Mouse (Mus musculus): Measurements from ENCODE around the gene Tiam1. TPM values are rescaled to one million over a fixed set of nuclear protein-coding genes. Genes with fewer than 3 reads are reported as not detected.
A peak's percentile ranks its signal among the peaks of the same experiment; 100 is the strongest.

The Tiam1 gene
- total and polyA plus RNA-seq, 3 experiments = 1.8 to 5.3 (median 2.9) TPM

DNA sequence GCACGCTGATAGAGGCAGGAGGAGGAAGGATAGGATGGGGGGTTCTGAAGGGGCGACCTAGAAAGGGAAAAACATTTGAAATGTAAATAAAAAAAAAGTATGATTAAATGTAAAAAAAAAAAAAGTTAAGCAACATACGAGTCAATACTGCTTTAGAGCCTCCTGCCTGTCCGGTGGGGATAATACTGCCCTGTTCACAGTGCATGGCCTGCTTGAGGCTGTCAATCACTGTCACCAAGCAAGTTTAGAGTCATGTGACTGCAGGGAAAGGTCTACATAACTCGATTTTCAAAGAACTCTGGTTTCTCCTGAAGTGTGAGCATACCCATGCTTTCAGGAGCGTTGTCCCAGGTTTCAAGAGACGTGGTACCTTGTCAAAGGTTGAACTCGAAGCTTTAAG is 15.2 kb downstream of the Tiam1 start:
- TF ChIP-seq GATA2 (IDR thresholded peaks at IDR 0.05; ENCODE audit: borderline replicate concordance, low read depth, low read length) (no peak), GATA1 (IDR thresholded peaks at IDR 0.05; ENCODE audit: borderline replicate concordance, low read length) (no peak), POLR2AphosphoS5 (IDR thresholded peaks at IDR 0.05; ENCODE audit: insufficient replicate concordance, low read depth, low read length) (no peak), TAL1 (conservative IDR thresholded peaks at IDR 0.05; ENCODE audit: low read depth, low read length) (no peak), CTCF (IDR thresholded peaks at IDR 0.05; ENCODE audit: low read depth, low read length) (no peak)
- ATAC-seq (ENCODE audit: extremely low read depth, insufficient number of reproducible peaks, low FRiP score, poor library complexity, severe bottlenecking) (no peak), DNase-seq (ENCODE audit: low spot score) (no peak)
- Histone ChIP-seq H3K4me1 (ENCODE audit: insufficient read depth, low read depth, low read length) (peaks cover 7% of the 10 kb centered on the region), H3K4me3 (ENCODE audit: low read depth, low read length) (no peak overlapping the region), H3K9me3 (replicated peaks) (peaks cover 21% of the 10 kb centered on the region), H3K36me3 (replicated peaks) (no peaks in the 10 kb centered on the region), H3K27me3 (ENCODE audit: insufficient read depth, low read length) (no peaks in the 10 kb centered on the region)

DNA sequence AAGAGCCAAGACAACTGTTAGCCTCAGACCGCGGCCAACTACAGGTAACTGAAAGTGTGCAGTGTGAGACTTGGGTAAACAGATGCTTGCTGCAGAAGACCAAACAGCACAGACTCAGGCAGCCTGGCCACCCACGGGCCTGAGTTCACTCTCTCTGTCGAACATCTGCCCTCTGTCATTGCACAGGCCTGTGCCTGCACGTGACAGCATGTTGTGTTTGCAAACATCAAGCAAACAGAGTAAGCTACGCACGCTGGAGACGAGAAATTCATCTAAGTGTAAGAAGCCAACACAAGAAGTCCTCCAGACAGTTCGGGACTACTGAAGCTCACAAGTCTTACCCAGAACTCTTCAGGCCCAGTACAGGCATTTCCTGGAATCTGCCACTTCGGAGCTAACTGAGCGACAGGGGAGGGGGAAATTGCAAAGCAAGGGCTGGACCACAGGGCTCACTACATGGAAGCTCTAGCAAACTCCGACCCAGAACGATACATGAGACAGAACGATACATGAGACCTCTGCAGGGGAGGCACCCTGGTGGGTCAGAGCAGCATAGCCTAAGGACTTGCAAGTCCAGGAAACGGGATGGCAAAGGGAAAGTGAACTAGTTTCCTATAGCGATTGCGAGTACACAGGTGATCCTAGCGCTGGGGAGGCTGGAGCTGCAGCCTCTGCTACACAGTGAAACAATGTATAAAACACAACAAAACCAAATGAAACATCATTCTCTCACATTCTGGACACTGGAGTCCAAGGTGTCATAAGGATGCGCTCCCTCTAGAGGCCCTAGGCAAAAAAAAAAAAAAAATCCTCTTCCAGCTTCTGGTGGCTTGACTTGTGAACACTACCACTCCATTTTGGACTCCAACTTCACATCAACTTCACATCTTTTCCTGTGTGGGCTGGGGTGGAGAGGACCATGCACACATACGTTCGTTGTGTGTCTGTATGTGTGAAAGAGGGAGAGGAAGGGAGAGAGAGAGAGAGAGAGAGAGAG is 18.0 kb downstream of the Tiam1 start:
- no peak for DNase-seq (ENCODE audit: low spot score)

DNA sequence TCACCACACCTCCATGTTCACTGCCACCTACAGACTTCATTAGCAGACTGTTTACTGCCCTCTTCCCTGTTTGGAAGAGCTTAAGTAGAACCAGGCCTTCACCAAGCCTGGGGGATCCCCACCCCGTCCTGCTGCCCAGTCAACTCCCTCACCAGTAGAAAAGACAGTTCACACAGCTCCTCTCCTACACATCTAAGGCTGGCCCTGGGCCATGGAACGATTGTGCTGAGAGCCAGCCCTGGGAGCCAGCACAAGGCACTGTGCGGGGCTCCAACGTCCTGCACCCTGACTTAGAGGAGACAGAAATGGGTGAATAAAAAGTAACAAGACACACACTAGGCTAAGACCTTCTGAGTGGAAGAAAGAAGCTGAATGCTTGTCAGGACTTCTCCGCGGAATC is 20.5 kb downstream of the Tiam1 start:
- no peak for ATAC-seq (ENCODE audit: extremely low read depth, insufficient number of reproducible peaks, low FRiP score, poor library complexity, severe bottlenecking)
- no peak for TF ChIP-seq TAL1 (conservative IDR thresholded peaks at IDR 0.05; ENCODE audit: low read depth, low read length)
- TF ChIP-seq POLR2AphosphoS5 (IDR thresholded peaks at IDR 0.05; ENCODE audit: insufficient replicate concordance, low read depth, low read length) = no peak
- TF ChIP-seq GATA1 (IDR thresholded peaks at IDR 0.05; ENCODE audit: borderline replicate concordance, low read length) = no peak
- no peak for TF ChIP-seq CTCF (IDR thresholded peaks at IDR 0.05; ENCODE audit: low read depth, low read length)
- no peak overlapping the region for H3K4me3 ChIP-seq (ENCODE audit: low read depth, low read length)
- no peak for DNase-seq (ENCODE audit: low spot score)
- peaks cover 7% of the 10 kb centered on the region for H3K4me1 ChIP-seq (ENCODE audit: insufficient read depth, low read depth, low read length)
- H3K27me3 ChIP-seq (ENCODE audit: insufficient read depth, low read length) = no peaks in the 10 kb centered on the region
- H3K36me3 ChIP-seq (replicated peaks) = peaks cover 2% of the 10 kb centered on the region
- peaks cover 52% of the 10 kb centered on the region for H3K9me3 ChIP-seq (replicated peaks)

More for the DNA sequence above, 18.0 kb downstream of the Tiam1 start:
- Histone ChIP-seq H3K27me3 (ENCODE audit: insufficient read depth, low read length) (no peaks in the 10 kb centered on the region), H3K36me3 (replicated peaks) (peaks cover 2% of the 10 kb centered on the region), H3K9me3 (replicated peaks) (peaks cover 42% of the 10 kb centered on the region), H3K4me1 (ENCODE audit: insufficient read depth, low read depth, low read length) (peaks cover 7% of the 10 kb centered on the region), H3K4me3 (ENCODE audit: low read depth, low read length) (no peak overlapping the region)
- TF ChIP-seq TAL1 (conservative IDR thresholded peaks at IDR 0.05; ENCODE audit: low read depth, low read length) (no peak), GATA2 (IDR thresholded peaks at IDR 0.05; ENCODE audit: borderline replicate concordance, low read depth, low read length) (no peak), POLR2AphosphoS5 (IDR thresholded peaks at IDR 0.05; ENCODE audit: insufficient replicate concordance, low read depth, low read length) (no peak), GATA1 (IDR thresholded peaks at IDR 0.05; ENCODE audit: borderline replicate concordance, low read length) (no peak), CTCF (IDR thresholded peaks at IDR 0.05; ENCODE audit: low read depth, low read length) (no peak)
- ATAC-seq (ENCODE audit: extremely low read depth, insufficient number of reproducible peaks, low FRiP score, poor library complexity, severe bottlenecking) = no peak

DNA sequence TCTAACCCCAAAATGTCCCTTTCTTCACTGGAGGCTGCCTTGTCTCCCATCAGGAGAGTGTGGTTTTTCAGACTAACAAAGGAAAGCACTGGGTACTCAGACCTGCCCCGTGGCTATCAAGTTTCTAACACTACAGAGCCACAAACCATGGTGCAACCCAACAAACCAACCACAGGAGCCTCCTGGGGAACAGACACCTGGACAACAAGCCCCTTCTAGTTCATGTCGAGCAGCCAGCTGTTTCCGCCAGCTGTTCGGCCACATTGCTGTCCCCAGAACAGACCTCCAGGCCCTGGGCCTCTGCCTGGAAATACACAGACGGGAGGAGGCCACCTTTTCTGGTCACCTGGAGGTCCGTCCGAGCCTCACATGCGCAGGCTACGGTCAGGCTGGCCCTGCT is 21.1 kb downstream of the Tiam1 start:
- Histone ChIP-seq H3K4me3 (ENCODE audit: low read depth, low read length) (no peak overlapping the region), H3K36me3 (replicated peaks) (peaks cover 2% of the 10 kb centered on the region), H3K27me3 (ENCODE audit: insufficient read depth, low read length) (no peaks in the 10 kb centered on the region), H3K4me1 (ENCODE audit: insufficient read depth, low read depth, low read length) (peaks cover 7% of the 10 kb centered on the region), H3K9me3 (replicated peaks) (peaks cover 52% of the 10 kb centered on the region)
- DNase-seq (ENCODE audit: low spot score) (no peak), ATAC-seq (ENCODE audit: extremely low read depth, insufficient number of reproducible peaks, low FRiP score, poor library complexity, severe bottlenecking) (no peak)
- TF ChIP-seq TAL1 (conservative IDR thresholded peaks at IDR 0.05; ENCODE audit: low read depth, low read length) (no peak), POLR2AphosphoS5 (IDR thresholded peaks at IDR 0.05; ENCODE audit: insufficient replicate concordance, low read depth, low read length) (no peak), GATA1 (IDR thresholded peaks at IDR 0.05; ENCODE audit: borderline replicate concordance, low read length) (no peak), CTCF (IDR thresholded peaks at IDR 0.05; ENCODE audit: low read depth, low read length) (no peak)

DNA sequence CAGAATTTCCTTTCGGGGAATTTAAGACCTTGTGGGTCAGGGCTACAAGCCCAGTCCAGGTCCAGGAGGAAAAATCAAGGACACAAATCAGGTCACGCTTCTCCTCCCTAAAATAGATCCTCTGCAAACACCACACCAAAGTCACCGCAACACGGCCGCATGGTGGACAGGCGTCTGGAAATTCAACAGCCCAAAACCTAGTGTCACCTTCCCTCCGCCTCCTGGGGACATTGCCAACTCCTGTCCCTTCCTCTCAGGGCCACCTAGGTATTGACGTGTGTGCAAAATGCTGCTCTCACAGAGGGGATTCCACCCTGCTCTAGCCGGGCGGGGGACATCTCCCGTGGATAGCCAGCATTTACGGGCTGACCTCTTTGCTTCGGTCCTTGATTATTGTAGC is 21.8 kb downstream of the Tiam1 start:
- H3K9me3 ChIP-seq (replicated peaks) = peaks cover 53% of the 10 kb centered on the region
- H3K36me3 ChIP-seq (replicated peaks) = peaks cover 2% of the 10 kb centered on the region
- DNase-seq (ENCODE audit: low spot score) = no peak
- TF ChIP-seq POLR2AphosphoS5 (IDR thresholded peaks at IDR 0.05; ENCODE audit: insufficient replicate concordance, low read depth, low read length) = no peak
- no peak for TF ChIP-seq CTCF (IDR thresholded peaks at IDR 0.05; ENCODE audit: low read depth, low read length)
- no peak for TF ChIP-seq GATA1 (IDR thresholded peaks at IDR 0.05; ENCODE audit: borderline replicate concordance, low read length)
- no peak for TF ChIP-seq TAL1 (conservative IDR thresholded peaks at IDR 0.05; ENCODE audit: low read depth, low read length)
- no peak for TF ChIP-seq GATA2 (IDR thresholded peaks at IDR 0.05; ENCODE audit: borderline replicate concordance, low read depth, low read length)
- H3K27me3 ChIP-seq (ENCODE audit: insufficient read depth, low read length) = no peaks in the 10 kb centered on the region
- no peak for ATAC-seq (ENCODE audit: extremely low read depth, insufficient number of reproducible peaks, low FRiP score, poor library complexity, severe bottlenecking)
- H3K4me3 ChIP-seq (ENCODE audit: low read depth, low read length) = no peak overlapping the region
- H3K4me1 ChIP-seq (ENCODE audit: insufficient read depth, low read depth, low read length) = peaks cover 2% of the 10 kb centered on the region; the same call in 1 of the 2 replicates

DNA sequence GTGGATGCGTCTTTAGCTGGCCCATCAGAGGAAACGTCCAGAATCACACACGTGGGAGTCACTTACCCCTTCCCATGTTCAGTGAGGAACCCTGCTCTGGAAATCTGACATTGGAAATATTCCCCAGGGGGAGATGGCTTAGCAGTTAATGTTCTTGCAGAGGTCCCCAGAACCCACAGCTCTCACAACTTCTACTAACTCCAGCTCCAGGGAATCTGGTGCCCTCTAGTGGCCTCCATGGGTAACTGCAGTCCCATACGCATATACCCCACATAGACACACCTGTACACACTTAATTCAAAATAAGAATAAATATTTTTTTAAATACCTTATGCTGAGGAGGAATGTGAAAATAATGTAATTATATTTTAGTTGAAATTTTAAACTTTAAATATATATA is 23.6 kb downstream of the Tiam1 start:
- Histone ChIP-seq H3K9me3 (replicated peaks) (peaks cover 55% of the 10 kb centered on the region), H3K36me3 (replicated peaks) (peaks cover 2% of the 10 kb centered on the region), H3K4me1 (ENCODE audit: insufficient read depth, low read depth, low read length) (no peaks in the 10 kb centered on the region), H3K27me3 (ENCODE audit: insufficient read depth, low read length) (no peaks in the 10 kb centered on the region), H3K4me3 (ENCODE audit: low read depth, low read length) (no peak overlapping the region)
- DNase-seq (ENCODE audit: low spot score) (no peak), ATAC-seq (ENCODE audit: extremely low read depth, insufficient number of reproducible peaks, low FRiP score, poor library complexity, severe bottlenecking) (no peak)
- TF ChIP-seq CTCF (IDR thresholded peaks at IDR 0.05; ENCODE audit: low read depth, low read length) = peak; percentile 45; the same call in 1 of the 2 replicates
- no peak for TF ChIP-seq GATA1 (IDR thresholded peaks at IDR 0.05; ENCODE audit: borderline replicate concordance, low read length)
